Mouse (Mus musculus): ENCODE measurements around the gene Atl2. TPM values are rescaled to one million over a fixed set of nuclear protein-coding genes. Genes with fewer than 3 reads are reported as not detected.
A peak's percentile ranks its signal among the peaks of the same experiment; 100 is the strongest.

Atl2 gene
- polyA plus RNA-seq, 1 experiment = 11.8 TPM

GRCm38 (mm10) chr17:79934370-79934769, 38.4 kb upstream of the Atl2 start:
- H3ac ChIP-seq (ENCODE audit: control insufficient read depth, insufficient read length, low read depth) = no peak overlapping the region
- peaks cover 25% of the 10 kb centered on the region for H3K27me3 ChIP-seq (ENCODE audit: control insufficient read depth, insufficient read depth, insufficient read length)
- H3K4me3 ChIP-seq (ENCODE audit: insufficient read depth, poor library complexity, severe bottlenecking) = no peak overlapping the region
- no peak for TF ChIP-seq MAX (IDR thresholded peaks at IDR 0.05)
- no peak for TF ChIP-seq MYOG (IDR thresholded peaks at IDR 0.05; ENCODE audit: control insufficient read depth, extremely low read depth, insufficient read length)
- TF ChIP-seq CTCF (IDR thresholded peaks at IDR 0.05; ENCODE audit: control insufficient read depth, insufficient read depth, insufficient read length) = no peak
- TF ChIP-seq USF1 (IDR thresholded peaks at IDR 0.05; ENCODE audit: low read depth) = no peak
- TF ChIP-seq FOSL1 (IDR thresholded peaks at IDR 0.05; ENCODE audit: insufficient read depth, low read length, poor library complexity, severe bottlenecking) = no peak
- TF ChIP-seq MYOD1 (IDR thresholded peaks at IDR 0.05; ENCODE audit: control insufficient read depth, insufficient read length, low read depth) = no peak
- no peak for TF ChIP-seq CEBPB (IDR thresholded peaks at IDR 0.05; ENCODE audit: low read depth)
- no peaks in the 10 kb centered on the region for H3K79me2 ChIP-seq (ENCODE audit: control insufficient read depth, insufficient read depth)
- no peaks in the 10 kb centered on the region for H3K79me3 ChIP-seq (ENCODE audit: low read depth)
- no peaks in the 10 kb centered on the region for H3K36me3 ChIP-seq (ENCODE audit: control insufficient read depth, insufficient read depth)

- Histone ChIP-seq H3K79me3 (ENCODE audit: low read depth) (no peaks in the 10 kb centered on the region), H3K36me3 (ENCODE audit: control insufficient read depth, insufficient read depth) (no peaks in the 10 kb centered on the region)
Measured at GRCm38 (mm10) chr17:79932676-79933278, 36.9 kb upstream of the Atl2 start.

GRCm38 (mm10) chr17:79927110-79927509, 31.2 kb upstream of the Atl2 start:
- Histone ChIP-seq H3K4me3 (ENCODE audit: insufficient read depth, poor library complexity, severe bottlenecking) (no peak overlapping the region), H3K27me3 (ENCODE audit: control insufficient read depth, insufficient read depth, insufficient read length) (peaks cover 53% of the 10 kb centered on the region), H3K79me2 (ENCODE audit: control insufficient read depth, insufficient read depth) (no peaks in the 10 kb centered on the region), H3K36me3 (ENCODE audit: control insufficient read depth, insufficient read depth) (no peaks in the 10 kb centered on the region), H3K79me3 (ENCODE audit: low read depth) (no peaks in the 10 kb centered on the region), H3ac (ENCODE audit: control insufficient read depth, insufficient read length, low read depth) (no peak overlapping the region)
- TF ChIP-seq MAX (IDR thresholded peaks at IDR 0.05) (no peak), USF1 (IDR thresholded peaks at IDR 0.05; ENCODE audit: low read depth) (no peak), MYOD1 (IDR thresholded peaks at IDR 0.05; ENCODE audit: control insufficient read depth, insufficient read length, low read depth) (no peak), CEBPB (IDR thresholded peaks at IDR 0.05; ENCODE audit: low read depth) (no peak), MYOG (IDR thresholded peaks at IDR 0.05; ENCODE audit: control insufficient read depth, extremely low read depth, insufficient read length) (no peak), FOSL1 (IDR thresholded peaks at IDR 0.05; ENCODE audit: insufficient read depth, low read length, poor library complexity, severe bottlenecking) (no peak), CTCF (IDR thresholded peaks at IDR 0.05; ENCODE audit: control insufficient read depth, insufficient read depth, insufficient read length) (no peak)

More at GRCm38 (mm10) chr17:79932676-79933278, 36.9 kb upstream of the Atl2 start:
- Histone ChIP-seq H3ac (ENCODE audit: control insufficient read depth, insufficient read length, low read depth) (no peak overlapping the region), H3K4me3 (ENCODE audit: insufficient read depth, poor library complexity, severe bottlenecking) (no peak overlapping the region), H3K27me3 (ENCODE audit: control insufficient read depth, insufficient read depth, insufficient read length) (peaks cover 26% of the 10 kb centered on the region), H3K79me2 (ENCODE audit: control insufficient read depth, insufficient read depth) (no peaks in the 10 kb centered on the region)
- TF ChIP-seq CTCF (IDR thresholded peaks at IDR 0.05; ENCODE audit: control insufficient read depth, insufficient read depth, insufficient read length) = no peak
- no peak for TF ChIP-seq USF1 (IDR thresholded peaks at IDR 0.05; ENCODE audit: low read depth)
- TF ChIP-seq MYOG (IDR thresholded peaks at IDR 0.05; ENCODE audit: control insufficient read depth, extremely low read depth, insufficient read length) = no peak
- TF ChIP-seq MYOD1 (IDR thresholded peaks at IDR 0.05; ENCODE audit: control insufficient read depth, insufficient read length, low read depth) = no peak
- TF ChIP-seq CEBPB (IDR thresholded peaks at IDR 0.05; ENCODE audit: low read depth) = no peak
- TF ChIP-seq MAX (IDR thresholded peaks at IDR 0.05) = peak; percentile 85
- TF ChIP-seq FOSL1 (IDR thresholded peaks at IDR 0.05; ENCODE audit: insufficient read depth, low read length, poor library complexity, severe bottlenecking) = peak; percentile 95

- TF ChIP-seq MYOG (IDR thresholded peaks at IDR 0.05; ENCODE audit: control insufficient read depth, extremely low read depth, insufficient read length) = no peak
- no peak for TF ChIP-seq CEBPB (IDR thresholded peaks at IDR 0.05; ENCODE audit: low read depth)
- TF ChIP-seq USF1 (IDR thresholded peaks at IDR 0.05; ENCODE audit: low read depth) = no peak
- TF ChIP-seq MAX (IDR thresholded peaks at IDR 0.05) = no peak
- TF ChIP-seq CTCF (IDR thresholded peaks at IDR 0.05; ENCODE audit: control insufficient read depth, insufficient read depth, insufficient read length) = no peak
- TF ChIP-seq FOSL1 (IDR thresholded peaks at IDR 0.05; ENCODE audit: insufficient read depth, low read length, poor library complexity, severe bottlenecking) = no peak
- no peak for TF ChIP-seq MYOD1 (IDR thresholded peaks at IDR 0.05; ENCODE audit: control insufficient read depth, insufficient read length, low read depth)
- Histone ChIP-seq H3K27me3 (ENCODE audit: control insufficient read depth, insufficient read depth, insufficient read length) (peaks cover 53% of the 10 kb centered on the region), H3K4me3 (ENCODE audit: insufficient read depth, poor library complexity, severe bottlenecking) (no peak overlapping the region), H3K36me3 (ENCODE audit: control insufficient read depth, insufficient read depth) (no peaks in the 10 kb centered on the region), H3K79me3 (ENCODE audit: low read depth) (no peaks in the 10 kb centered on the region), H3ac (ENCODE audit: control insufficient read depth, insufficient read length, low read depth) (no peak overlapping the region), H3K79me2 (ENCODE audit: control insufficient read depth, insufficient read depth) (no peaks in the 10 kb centered on the region)
Measured at GRCm38 (mm10) chr17:79926486-79926885, 30.6 kb upstream of the Atl2 start.

- Histone ChIP-seq H3K79me2 (ENCODE audit: control insufficient read depth, insufficient read depth) (no peaks in the 10 kb centered on the region), H3K79me3 (ENCODE audit: low read depth) (no peaks in the 10 kb centered on the region), H3ac (ENCODE audit: control insufficient read depth, insufficient read length, low read depth) (no peak overlapping the region), H3K4me3 (ENCODE audit: insufficient read depth, poor library complexity, severe bottlenecking) (no peak overlapping the region), H3K27me3 (ENCODE audit: control insufficient read depth, insufficient read depth, insufficient read length) (peaks cover 53% of the 10 kb centered on the region), H3K36me3 (ENCODE audit: control insufficient read depth, insufficient read depth) (no peaks in the 10 kb centered on the region)
- TF ChIP-seq MAX (IDR thresholded peaks at IDR 0.05) (no peak), MYOG (IDR thresholded peaks at IDR 0.05; ENCODE audit: control insufficient read depth, extremely low read depth, insufficient read length) (no peak), CEBPB (IDR thresholded peaks at IDR 0.05; ENCODE audit: low read depth) (no peak), CTCF (IDR thresholded peaks at IDR 0.05; ENCODE audit: control insufficient read depth, insufficient read depth, insufficient read length) (no peak), FOSL1 (IDR thresholded peaks at IDR 0.05; ENCODE audit: insufficient read depth, low read length, poor library complexity, severe bottlenecking) (no peak), USF1 (IDR thresholded peaks at IDR 0.05; ENCODE audit: low read depth) (no peak), MYOD1 (IDR thresholded peaks at IDR 0.05; ENCODE audit: control insufficient read depth, insufficient read length, low read depth) (no peak)
Measured at GRCm38 (mm10) chr17:79925865-79926421, 30.0 kb upstream of the Atl2 start.
